Mouse (Mus musculus) myocyte (in vitro differentiated cells): ENCODE measurements around the gene Tnfaip1.

Source experiments
- E2F4 ChIP-seq: IDR thresholded peaks from one replicate; pipeline ENCODE4 v1.6.1; 2011; ENCODE audit warnings: mild to moderate bottlenecking, control low read depth, moderate library complexity; ENCODE audit not compliant: insufficient read depth
- MAX ChIP-seq: IDR thresholded peaks from one replicate; pipeline ENCODE4 v1.6.1; 2011; ENCODE audit warnings: low read depth, mild to moderate bottlenecking, control low read depth
- MYOD1 ChIP-seq, 3 experiments: IDR thresholded peaks; one replicate each; pipeline ENCODE4 v1.6.1; 2011; ENCODE audit warnings: control low read depth in 2 of 3, low read depth in 2 of 3, mild to moderate bottlenecking in 2 of 3, moderate library complexity in 1 of 3; ENCODE audit not compliant: insufficient read length in 2 of 3, control insufficient read depth in 1 of 3
- MYOG ChIP-seq, 3 experiments: IDR thresholded peaks; one replicate each; pipeline ENCODE4 v1.6.1; 2011; ENCODE audit warnings: control low read depth in 2 of 3, low read depth in 2 of 3, mild to moderate bottlenecking in 2 of 3; ENCODE audit not compliant: insufficient read length in 2 of 3, control insufficient read depth in 1 of 3, insufficient read depth in 1 of 3
- POLR2A ChIP-seq: IDR thresholded peaks from one replicate; pipeline ENCODE4 v1.6.1; 2011; ENCODE audit warnings: low read depth, mild to moderate bottlenecking, control low read depth, moderate library complexity; ENCODE audit not compliant: insufficient read length
- POLR2AphosphoS2 ChIP-seq: IDR thresholded peaks from one replicate; pipeline ENCODE4 v1.6.1; 2011; ENCODE audit warnings: low read depth, control low read depth; ENCODE audit not compliant: insufficient read length
- SRF ChIP-seq: IDR thresholded peaks from one replicate; pipeline ENCODE4 v1.6.1; 2011; ENCODE audit warnings: low read depth; ENCODE audit not compliant: control insufficient read depth, insufficient read length
- TCF12 ChIP-seq: IDR thresholded peaks from one replicate; pipeline ENCODE4 v1.6.1; 2011; ENCODE audit warnings: mild to moderate bottlenecking, control low read depth; ENCODE audit not compliant: poor library complexity, insufficient read depth, severe bottlenecking
- TCF3 ChIP-seq: IDR thresholded peaks from one replicate; pipeline ENCODE4 v1.6.1; 2011; ENCODE audit warnings: low read depth, control low read depth; ENCODE audit not compliant: insufficient read length
- USF1 ChIP-seq: IDR thresholded peaks from one replicate; pipeline ENCODE4 v1.6.1; 2011; ENCODE audit warnings: low read depth, mild to moderate bottlenecking, control low read depth, moderate library complexity

DNA sequence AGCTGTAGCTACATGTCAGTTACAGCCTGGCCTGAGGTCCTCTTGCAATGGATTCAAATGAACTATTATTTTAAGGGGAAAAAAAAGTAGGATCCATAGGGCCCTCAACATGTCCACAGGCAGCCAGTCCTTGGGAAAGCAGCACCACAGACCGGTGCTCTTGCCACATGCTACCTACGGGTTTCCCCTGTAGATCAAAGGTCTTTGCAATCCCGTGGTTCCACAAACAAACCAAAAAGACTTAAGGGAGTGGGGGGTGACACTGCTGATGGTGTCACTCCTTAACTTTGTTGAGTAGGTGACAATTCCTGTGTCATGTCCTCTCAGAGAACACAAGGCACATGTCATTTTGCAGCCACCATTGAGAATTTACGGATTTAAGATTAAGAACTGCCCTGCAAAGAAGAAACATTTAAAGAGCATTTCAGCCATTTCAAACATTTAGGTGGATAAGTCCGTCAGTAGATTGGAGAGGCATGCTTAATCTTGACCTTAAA, 13.4 kb upstream of the Tnfaip1 start:
- no peak for TF ChIP-seq POLR2A
- no peak for TF ChIP-seq MYOG (IDR thresholded peaks at IDR 0.05; ENCODE audit: control insufficient read depth in 1 of 3, insufficient read depth in 1 of 3, insufficient read length in 2 of 3, low read depth in 2 of 3)
- no peak for TF ChIP-seq POLR2AphosphoS2
- no peak for TF ChIP-seq MAX
- no peak for TF ChIP-seq SRF
- TF ChIP-seq E2F4: no peak
- TF ChIP-seq USF1: no peak
- TF ChIP-seq TCF12: no peak
- no peak for TF ChIP-seq TCF3
- TF ChIP-seq MYOD1 (IDR thresholded peaks at IDR 0.05; ENCODE audit: control insufficient read depth in 1 of 3, insufficient read length in 2 of 3, low read depth in 2 of 3): no peak
